Mouse (Mus musculus) liver, postnatal 0 days (tissue): ENCODE data around the gene Dab2. TPM values are rescaled to one million over a fixed set of nuclear protein-coding genes. Genes with fewer than 3 reads are reported as not detected.

ENCODE experiments used
- ATAC-seq: fragments of 200-750 bp; cut with Nextera tagmentation; 2 replicates; pipeline ENCODE4 v1.8.0; 2017; ENCODE audit warnings: mild to moderate bottlenecking, moderate library complexity
- DNase-seq: peaks from one replicate; pipeline ENCODE4 v3.0.0-alpha.2; 2016
- H3K27ac ChIP-seq: fragments of 300-500 bp; sonication (generic); 2 replicates; pipeline ENCODE4 v1.5.1; 2014; ENCODE audit warnings: antibody characterized with exemption, moderate library complexity, mild to moderate bottlenecking, low read depth
- H3K27me3 ChIP-seq: fragments of 300-500 bp; sonication (generic); 2 replicates; pipeline ENCODE4 v1.6.1; 2014; ENCODE audit warnings: low read length, control low read depth, mixed read lengths; ENCODE audit not compliant: insufficient read depth
- H3K36me3 ChIP-seq: fragments of 300-500 bp; sonication (generic); replicated peaks from 2 replicates; pipeline ENCODE4 v1.6.1; 2014; ENCODE audit warnings: mild to moderate bottlenecking, control low read depth, low read length, moderate library complexity, mixed read lengths; ENCODE audit not compliant: insufficient read depth
- H3K4me1 ChIP-seq: fragments of 300-500 bp; sonication (generic); 2 replicates; pipeline ENCODE4 v1.6.1; 2014; ENCODE audit warnings: antibody characterized with exemption, mild to moderate bottlenecking, control low read depth; ENCODE audit not compliant: insufficient read depth
- H3K4me2 ChIP-seq: fragments of 300-500 bp; sonication (generic); 2 replicates; pipeline ENCODE4 v1.6.1; 2014; ENCODE audit warnings: low read depth, mild to moderate bottlenecking, low read length, moderate library complexity, mixed read lengths
- H3K4me3 ChIP-seq: fragments of 300-500 bp; sonication (generic); 2 replicates; pipeline ENCODE4 v1.5.1; 2014; ENCODE audit warnings: low read depth, low read length
- H3K9ac ChIP-seq: fragments of 300-500 bp; sonication (generic); replicated peaks from 2 replicates; pipeline ENCODE4 v1.6.1; 2014; ENCODE audit warnings: mild to moderate bottlenecking, moderate library complexity
- H3K9me3 ChIP-seq: fragments of 300-500 bp; sonication (generic); 2 replicates; pipeline ENCODE4 v1.6.1; 2016; ENCODE audit warnings: mild to moderate bottlenecking, control low read depth, low read length, mixed read lengths
- CTCF ChIP-seq: sonication (generic); IDR thresholded peaks from 2 replicates; pipeline ENCODE4 v1.5.1; 2016; ENCODE audit warnings: antibody characterized with exemption, low read depth
- EP300 ChIP-seq: IDR thresholded peaks from 2 replicates; pipeline ENCODE4 v1.6.1; 2016; ENCODE audit warnings: antibody characterized with exemption, low read depth, mild to moderate bottlenecking
- WGBS: fragments of 180-500 bp; shearing (Covaris S2); extraction: QIAGEN DNeasy Blood & Tissue Kit; methylation state at CpG from one replicate; pipeline ENCODE4 v1.1.7; 2014; ENCODE audit not compliant: insufficient replicate concordance; 5-methylcytosine and 5-hydroxymethylcytosine counted together
- polyA plus RNA-seq: library from polyadenylated mRNA; unstranded; fragments of >200 nt; fragmentation: Nextera tagmentation; extraction: Ambion mirVana; gene quantifications from 2 replicates; pipeline ENCODE4 v1.2.1, GENCODE M21; 2015

Dab2 gene
- polyA plus RNA-seq, 1 experiment from 2014 or later, result 10.8 TPM

- TF ChIP-seq EP300, result no peak
- TF ChIP-seq CTCF, result no peak
Measured at GRCm38 (mm10) chr15:6435281-6435680, 135.7 kb downstream of the Dab2 start.

GRCm38 (mm10) chr15:6435773-6436172 is 136.2 kb downstream of the Dab2 start:
- no peaks in the 10 kb centered on the region for H3K9me3 ChIP-seq
- no peak for ATAC-seq
- peak; percentile 52 for DNase-seq
- no peak overlapping the region for H3K4me3 ChIP-seq
- no peak overlapping the region for H3K27ac ChIP-seq
- no peaks in the 10 kb centered on the region for H3K27me3 ChIP-seq
- no peaks in the 10 kb centered on the region for H3K4me1 ChIP-seq
- H3K9ac ChIP-seq, result no peak overlapping the region
- TF ChIP-seq EP300 (no peak), CTCF (peak; percentile 74)
- no peak overlapping the region for H3K4me2 ChIP-seq
- WGBS, result 50% methylated on average over 2 of the region's 2 CpGs
- no peaks in the 10 kb centered on the region for H3K36me3 ChIP-seq

More at GRCm38 (mm10) chr15:6435281-6435680, 135.7 kb downstream of the Dab2 start:
- no peaks in the 10 kb centered on the region for H3K36me3 ChIP-seq
- H3K9ac ChIP-seq, result no peak overlapping the region
- no peaks in the 10 kb centered on the region for H3K4me1 ChIP-seq
- H3K4me2 ChIP-seq, result no peak overlapping the region
- DNase-seq (no peak), ATAC-seq (no peak)
- WGBS, result 83% methylated on average over 7 of the region's 7 CpGs
- no peak overlapping the region for H3K4me3 ChIP-seq
- H3K27me3 ChIP-seq, result no peaks in the 10 kb centered on the region
- no peak overlapping the region for H3K27ac ChIP-seq
- no peaks in the 10 kb centered on the region for H3K9me3 ChIP-seq

GRCm38 (mm10) chr15:6438685-6439084 is 139.1 kb downstream of the Dab2 start:
- H3K36me3 ChIP-seq, result no peaks in the 10 kb centered on the region
- no peak overlapping the region for H3K4me3 ChIP-seq
- no peaks in the 10 kb centered on the region for H3K9me3 ChIP-seq
- DNase-seq (no peak), ATAC-seq (no peak)
- no peak overlapping the region for H3K27ac ChIP-seq
- no peak overlapping the region for H3K9ac ChIP-seq
- TF ChIP-seq CTCF, result no peak
- no peak for TF ChIP-seq EP300
- WGBS, result 64% methylated on average over 3 of the region's 3 CpGs
- no peak overlapping the region for H3K4me2 ChIP-seq
- H3K4me1 ChIP-seq, result no peaks in the 10 kb centered on the region
- H3K27me3 ChIP-seq, result no peaks in the 10 kb centered on the region

GRCm38 (mm10) chr15:6444452-6444851 is 144.9 kb downstream of the Dab2 start:
- WGBS, result 73% methylated on average over 2 of the region's 2 CpGs
- no peak for DNase-seq
- Histone ChIP-seq H3K27ac (no peak overlapping the region), H3K36me3 (no peaks in the 10 kb centered on the region), H3K9ac (no peak overlapping the region), H3K27me3 (no peaks in the 10 kb centered on the region), H3K4me3 (no peak overlapping the region), H3K4me2 (no peak overlapping the region), H3K9me3 (no peaks in the 10 kb centered on the region), H3K4me1 (peaks cover 2% of the 10 kb centered on the region)
- no peak for ATAC-seq
- TF ChIP-seq EP300, result no peak
- no peak for TF ChIP-seq CTCF

GRCm38 (mm10) chr15:6445135-6445534 is 145.5 kb downstream of the Dab2 start, which contains the start of gene C9:
Gene C9 (plus strand): TSS chr15:6445327.
- peaks cover 2% of the 10 kb centered on the region for H3K4me1 ChIP-seq
- no peak within 1 kb of the TSS for H3K4me2 ChIP-seq
- no peaks in the 10 kb centered on the region for H3K36me3 ChIP-seq
- no peaks in the 10 kb centered on the region for H3K27me3 ChIP-seq
- DNase-seq, result no peak
- H3K4me3 ChIP-seq, result no peak within 1 kb of the TSS
- no peaks in the 10 kb centered on the region for H3K9me3 ChIP-seq
- WGBS, result 47% methylated on average over 2 of the region's 2 CpGs
- no peak for TF ChIP-seq CTCF
- TF ChIP-seq EP300, result no peak
- no peak within 1 kb of the TSS for H3K27ac ChIP-seq
- peak; percentile 44; the same call in 1 of the 2 replicates for ATAC-seq
- H3K9ac ChIP-seq, result no peak within 1 kb of the TSS

GRCm38 (mm10) chr15:6446181-6446580 is 146.6 kb downstream of the Dab2 start:
- Histone ChIP-seq H3K9me3 (no peaks in the 10 kb centered on the region), H3K9ac (no peak overlapping the region), H3K27me3 (no peaks in the 10 kb centered on the region), H3K4me3 (no peak overlapping the region), H3K36me3 (no peaks in the 10 kb centered on the region), H3K4me1 (peaks cover 2% of the 10 kb centered on the region), H3K27ac (no peak overlapping the region), H3K4me2 (no peak overlapping the region)
- DNase-seq (no peak), ATAC-seq (no peak)
- no peak for TF ChIP-seq CTCF
- TF ChIP-seq EP300, result no peak
- WGBS, result 62% methylated on average over 1 of the region's 1 CpGs

- no peaks in the 10 kb centered on the region for H3K27me3 ChIP-seq
- WGBS, result 37% methylated on average over 9 of the region's 9 CpGs
- H3K27ac ChIP-seq, result no peak overlapping the region
- no peak overlapping the region for H3K9ac ChIP-seq
- H3K4me2 ChIP-seq, result no peak overlapping the region
- peaks cover 2% of the 10 kb centered on the region for H3K4me1 ChIP-seq
- H3K36me3 ChIP-seq, result no peaks in the 10 kb centered on the region
- TF ChIP-seq EP300 (no peak), CTCF (no peak)
- ATAC-seq (peak; percentile 25; the same call in 1 of the 2 replicates), DNase-seq (no peak)
- H3K9me3 ChIP-seq, result no peaks in the 10 kb centered on the region
- no peak overlapping the region for H3K4me3 ChIP-seq
Measured at GRCm38 (mm10) chr15:6448892-6449291, 149.3 kb downstream of the Dab2 start.
